Mouse (Mus musculus): ENCODE results near the gene Vwa8. TPM values are rescaled to one million over a fixed set of nuclear protein-coding genes. Genes with fewer than 3 reads are reported as not detected.

Gene Vwa8
- total and polyA plus RNA-seq, 3 experiments, result 4.5 to 35.4 (median 18.5) TPM

GRCm38 (mm10) chr14:79235157-79235556 is 386.3 kb downstream of the Vwa8 start:
- Histone ChIP-seq H3K36me3 (replicated peaks) (no peaks in the 10 kb centered on the region), H3K9me3 (replicated peaks) (no peaks in the 10 kb centered on the region), H3K4me3 (ENCODE audit: low read depth, low read length) (no peak overlapping the region), H3K27me3 (ENCODE audit: insufficient read depth, low read length) (no peaks in the 10 kb centered on the region; the same call in 1 of the 2 replicates), H3K4me1 (ENCODE audit: insufficient read depth, low read depth, low read length) (no peaks in the 10 kb centered on the region)
- TF ChIP-seq POLR2AphosphoS5 (IDR thresholded peaks at IDR 0.05; ENCODE audit: insufficient replicate concordance, low read depth, low read length), result no peak
- TF ChIP-seq GATA1 (IDR thresholded peaks at IDR 0.05; ENCODE audit: borderline replicate concordance, low read length), result no peak
- no peak for TF ChIP-seq GATA2 (IDR thresholded peaks at IDR 0.05; ENCODE audit: borderline replicate concordance, low read depth, low read length)
- no peak for TF ChIP-seq TAL1 (conservative IDR thresholded peaks at IDR 0.05; ENCODE audit: low read depth, low read length)
- no peak for TF ChIP-seq CTCF (IDR thresholded peaks at IDR 0.05; ENCODE audit: low read depth, low read length)
- ATAC-seq (ENCODE audit: extremely low read depth, insufficient number of reproducible peaks, low FRiP score, poor library complexity, severe bottlenecking) (no peak), DNase-seq (ENCODE audit: low spot score) (no peak)

GRCm38 (mm10) chr14:79236261-79236660 is 387.4 kb downstream of the Vwa8 start:
- DNase-seq (ENCODE audit: low spot score) (no peak), ATAC-seq (ENCODE audit: extremely low read depth, insufficient number of reproducible peaks, low FRiP score, poor library complexity, severe bottlenecking) (no peak)
- H3K36me3 ChIP-seq (replicated peaks), result no peaks in the 10 kb centered on the region
- no peaks in the 10 kb centered on the region; the same call in 1 of the 2 replicates for H3K27me3 ChIP-seq (ENCODE audit: insufficient read depth, low read length)
- no peaks in the 10 kb centered on the region for H3K9me3 ChIP-seq (replicated peaks)
- no peak for TF ChIP-seq CTCF (IDR thresholded peaks at IDR 0.05; ENCODE audit: low read depth, low read length)
- no peak for TF ChIP-seq TAL1 (conservative IDR thresholded peaks at IDR 0.05; ENCODE audit: low read depth, low read length)
- no peak for TF ChIP-seq GATA2 (IDR thresholded peaks at IDR 0.05; ENCODE audit: borderline replicate concordance, low read depth, low read length)
- no peak for TF ChIP-seq GATA1 (IDR thresholded peaks at IDR 0.05; ENCODE audit: borderline replicate concordance, low read length)
- no peak for TF ChIP-seq POLR2AphosphoS5 (IDR thresholded peaks at IDR 0.05; ENCODE audit: insufficient replicate concordance, low read depth, low read length)
- no peaks in the 10 kb centered on the region for H3K4me1 ChIP-seq (ENCODE audit: insufficient read depth, low read depth, low read length)
- H3K4me3 ChIP-seq (ENCODE audit: low read depth, low read length), result no peak overlapping the region

GRCm38 (mm10) chr14:79239402-79239801 is 390.6 kb downstream of the Vwa8 start:
- Histone ChIP-seq H3K36me3 (replicated peaks) (no peaks in the 10 kb centered on the region), H3K27me3 (ENCODE audit: insufficient read depth, low read length) (no peaks in the 10 kb centered on the region; the same call in 1 of the 2 replicates), H3K9me3 (replicated peaks) (no peaks in the 10 kb centered on the region), H3K4me3 (ENCODE audit: low read depth, low read length) (no peak overlapping the region), H3K4me1 (ENCODE audit: insufficient read depth, low read depth, low read length) (no peaks in the 10 kb centered on the region)
- ATAC-seq (ENCODE audit: extremely low read depth, insufficient number of reproducible peaks, low FRiP score, poor library complexity, severe bottlenecking) (no peak), DNase-seq (ENCODE audit: low spot score) (no peak)
- no peak for TF ChIP-seq GATA1 (IDR thresholded peaks at IDR 0.05; ENCODE audit: borderline replicate concordance, low read length)
- TF ChIP-seq POLR2AphosphoS5 (IDR thresholded peaks at IDR 0.05; ENCODE audit: insufficient replicate concordance, low read depth, low read length), result no peak
- no peak for TF ChIP-seq GATA2 (IDR thresholded peaks at IDR 0.05; ENCODE audit: borderline replicate concordance, low read depth, low read length)
- TF ChIP-seq CTCF (IDR thresholded peaks at IDR 0.05; ENCODE audit: low read depth, low read length), result no peak

GRCm38 (mm10) chr14:79241057-79241570 is 392.3 kb downstream of the Vwa8 start:
- no peaks in the 10 kb centered on the region for H3K9me3 ChIP-seq (replicated peaks)
- no peak for TF ChIP-seq GATA2 (IDR thresholded peaks at IDR 0.05; ENCODE audit: borderline replicate concordance, low read depth, low read length)

GRCm38 (mm10) chr14:79241656-79242385 is 393.0 kb downstream of the Vwa8 start:
- Histone ChIP-seq H3K27me3 (ENCODE audit: insufficient read depth, low read length) (no peaks in the 10 kb centered on the region), H3K4me3 (ENCODE audit: low read depth, low read length) (no peak overlapping the region), H3K4me1 (ENCODE audit: insufficient read depth, low read depth, low read length) (no peaks in the 10 kb centered on the region), H3K9me3 (replicated peaks) (no peaks in the 10 kb centered on the region), H3K36me3 (replicated peaks) (no peaks in the 10 kb centered on the region)
- DNase-seq (ENCODE audit: low spot score) (no peak), ATAC-seq (ENCODE audit: extremely low read depth, insufficient number of reproducible peaks, low FRiP score, poor library complexity, severe bottlenecking) (no peak)
- TF ChIP-seq CTCF (IDR thresholded peaks at IDR 0.05; ENCODE audit: low read depth, low read length) (no peak), POLR2AphosphoS5 (IDR thresholded peaks at IDR 0.05; ENCODE audit: insufficient replicate concordance, low read depth, low read length) (no peak), GATA2 (IDR thresholded peaks at IDR 0.05; ENCODE audit: borderline replicate concordance, low read depth, low read length) (no peak), TAL1 (conservative IDR thresholded peaks at IDR 0.05; ENCODE audit: low read depth, low read length) (no peak), GATA1 (IDR thresholded peaks at IDR 0.05; ENCODE audit: borderline replicate concordance, low read length) (no peak)

More at GRCm38 (mm10) chr14:79241057-79241570, 392.3 kb downstream of the Vwa8 start:
- Histone ChIP-seq H3K4me1 (ENCODE audit: insufficient read depth, low read depth, low read length) (no peaks in the 10 kb centered on the region), H3K27me3 (ENCODE audit: insufficient read depth, low read length) (no peaks in the 10 kb centered on the region), H3K36me3 (replicated peaks) (no peaks in the 10 kb centered on the region), H3K4me3 (ENCODE audit: low read depth, low read length) (no peak overlapping the region)
- DNase-seq (ENCODE audit: low spot score) (no peak), ATAC-seq (ENCODE audit: extremely low read depth, insufficient number of reproducible peaks, low FRiP score, poor library complexity, severe bottlenecking) (no peak)

- ATAC-seq (ENCODE audit: extremely low read depth, insufficient number of reproducible peaks, low FRiP score, poor library complexity, severe bottlenecking), result no peak
Measured at GRCm38 (mm10) chr14:79242386-79242720, 393.5 kb downstream of the Vwa8 start.

More at GRCm38 (mm10) chr14:79242386-79242720, 393.5 kb downstream of the Vwa8 start:
- TF ChIP-seq POLR2AphosphoS5 (IDR thresholded peaks at IDR 0.05; ENCODE audit: insufficient replicate concordance, low read depth, low read length) (no peak), TAL1 (conservative IDR thresholded peaks at IDR 0.05; ENCODE audit: low read depth, low read length) (no peak), GATA2 (IDR thresholded peaks at IDR 0.05; ENCODE audit: borderline replicate concordance, low read depth, low read length) (no peak), CTCF (IDR thresholded peaks at IDR 0.05; ENCODE audit: low read depth, low read length) (no peak), GATA1 (IDR thresholded peaks at IDR 0.05; ENCODE audit: borderline replicate concordance, low read length) (no peak)
- H3K36me3 ChIP-seq (replicated peaks), result no peaks in the 10 kb centered on the region
- H3K27me3 ChIP-seq (ENCODE audit: insufficient read depth, low read length), result no peaks in the 10 kb centered on the region
- no peak for DNase-seq (ENCODE audit: low spot score)
- H3K9me3 ChIP-seq (replicated peaks), result no peaks in the 10 kb centered on the region
- H3K4me3 ChIP-seq (ENCODE audit: low read depth, low read length), result no peak overlapping the region
- H3K4me1 ChIP-seq (ENCODE audit: insufficient read depth, low read depth, low read length), result no peaks in the 10 kb centered on the region
